Mouse (Mus musculus): ENCODE measurements at regions not wholly inside any gene's neighbourhood (a gene's known extent, or its start where the extent isn't known, plus 50 kb on each side); places are given as distances from the start of the nearest gene placed in this dataset.

DNA sequence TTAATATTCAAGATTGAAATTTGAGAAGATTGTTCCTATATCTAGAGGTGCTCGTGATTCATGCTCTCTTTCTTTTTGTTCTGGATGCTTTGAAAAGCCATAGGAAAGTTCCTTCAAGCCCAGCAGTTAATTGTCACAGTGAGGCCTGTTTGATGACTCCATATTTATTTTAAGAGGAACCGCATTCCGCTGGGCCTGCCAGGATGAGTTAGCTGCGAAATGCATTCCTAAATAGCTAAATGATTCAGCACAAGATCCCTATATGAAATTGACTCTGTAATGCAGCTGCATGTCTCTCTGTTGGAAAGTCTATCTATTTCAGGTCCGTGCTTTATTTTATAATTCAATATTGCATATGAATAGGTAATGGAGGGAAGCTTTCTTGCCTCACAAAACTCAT is 511.9 kb upstream of the Adgra3 start:
- no peak for DNase-seq

DNA sequence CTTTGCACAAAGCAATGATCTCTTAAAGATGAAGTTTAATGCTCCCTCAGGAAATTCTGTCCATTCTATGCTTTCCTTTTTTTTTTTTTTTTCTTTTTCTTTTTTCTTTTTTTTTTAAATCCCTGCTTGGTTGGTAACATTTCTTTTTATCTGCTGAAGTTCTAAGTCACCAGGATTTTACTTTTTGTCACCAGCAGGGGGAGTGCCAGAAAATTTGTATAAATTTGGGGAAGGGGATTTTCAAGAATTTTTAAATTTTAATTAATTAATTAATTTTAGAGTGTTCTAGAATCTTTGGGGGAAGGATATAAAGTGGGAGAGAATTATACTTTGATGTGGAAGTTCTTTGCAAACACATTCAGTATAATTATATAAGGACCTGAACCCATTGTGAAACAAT is 492.3 kb upstream of the Adgra3 start:
- no peak for DNase-seq

DNA sequence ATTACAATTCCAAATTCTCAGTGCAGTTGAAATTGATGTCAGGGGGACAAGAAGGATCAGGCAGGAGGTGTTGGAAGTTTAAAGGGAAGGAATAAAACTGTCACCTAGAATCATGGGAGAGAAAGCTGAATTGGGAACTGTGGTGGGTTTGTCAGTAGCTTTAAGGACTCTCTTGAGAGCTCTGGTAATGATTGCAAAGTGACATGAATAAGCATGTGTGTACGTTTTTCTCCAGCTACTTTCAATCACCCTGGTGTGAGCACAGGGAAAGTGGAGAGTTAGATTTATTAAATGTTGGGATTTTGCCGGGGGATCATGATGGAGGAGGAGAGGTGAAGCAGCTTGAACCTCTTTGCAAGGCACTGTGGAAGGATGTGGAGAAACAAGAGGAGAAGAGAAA is 453.7 kb upstream of the Adgra3 start:
- no peak for DNase-seq

DNA sequence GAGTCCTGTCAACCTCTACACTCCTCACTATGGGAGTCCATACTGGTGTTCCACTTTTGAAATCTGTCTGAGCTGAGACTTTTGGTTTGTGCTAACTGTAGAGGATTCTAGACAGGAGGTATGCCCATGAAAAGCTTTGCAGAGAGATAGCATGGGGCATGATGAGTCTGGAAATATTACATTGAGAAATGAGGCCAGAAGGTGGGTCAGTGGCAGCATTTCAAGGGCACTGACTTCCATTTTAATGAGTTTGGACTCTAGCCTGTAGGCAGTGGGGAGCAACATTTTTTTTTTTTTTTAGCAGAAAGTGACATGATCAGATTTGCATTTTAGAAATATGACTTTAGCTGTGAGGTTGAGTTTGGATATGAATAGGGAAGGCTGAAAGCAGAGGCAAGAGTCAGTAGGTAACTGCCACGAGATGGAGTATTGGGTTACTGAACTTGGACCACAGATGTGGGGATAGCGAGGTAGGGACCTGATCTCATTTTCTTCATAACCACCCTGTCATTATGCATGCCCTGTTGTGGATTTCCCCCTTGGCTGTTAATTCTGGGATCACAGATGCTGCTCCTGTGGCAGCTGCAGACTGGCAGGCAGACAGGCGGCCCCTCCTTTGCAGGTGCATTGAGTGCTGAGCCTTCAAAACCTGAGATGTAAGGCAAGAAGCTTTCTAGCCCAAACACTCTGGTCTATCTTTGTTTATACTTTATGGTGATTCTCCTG is 451.1 kb upstream of the Adgra3 start:
- no peak for DNase-seq

DNA sequence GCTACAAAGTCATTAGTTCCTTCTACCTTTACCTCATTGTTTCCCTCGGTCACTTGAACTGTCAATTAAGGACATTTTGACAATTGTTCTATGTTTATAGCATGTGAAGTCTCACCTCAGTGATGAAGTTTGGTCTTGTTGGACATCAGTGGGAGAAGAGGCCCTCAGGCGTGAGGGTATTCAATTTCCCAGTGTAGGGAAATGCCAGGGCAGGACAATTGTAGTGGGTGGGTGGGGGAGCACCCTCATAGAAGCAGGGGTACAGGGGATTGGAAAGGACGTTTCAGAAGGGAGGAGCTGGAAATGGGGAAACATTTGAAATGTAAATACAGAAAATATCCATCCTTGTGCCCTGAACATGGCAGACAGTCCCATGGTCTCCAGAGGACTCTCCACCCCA is 431.4 kb upstream of the Adgra3 start:
- no peak for DNase-seq

DNA sequence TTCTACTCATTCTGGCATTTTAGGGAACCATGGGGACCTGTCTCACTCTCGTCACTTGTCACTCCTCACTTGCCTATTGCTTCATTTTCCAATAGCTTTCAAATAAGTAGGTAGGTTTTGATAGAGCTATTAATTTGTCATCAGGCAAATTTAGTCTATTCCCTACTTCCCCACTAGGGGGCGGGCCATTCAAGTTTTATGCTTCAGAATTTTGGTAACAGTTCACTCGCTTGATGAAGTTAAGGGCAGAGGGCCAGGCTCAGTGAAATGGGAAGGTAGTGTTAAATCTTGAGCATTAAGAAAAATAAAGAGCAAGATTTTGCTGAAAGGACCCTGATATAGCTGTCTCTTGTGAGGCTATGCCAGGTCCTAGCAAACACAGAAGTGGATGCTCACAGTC is 418.2 kb upstream of the Adgra3 start:
- DNase-seq: peak; percentile 28

DNA sequence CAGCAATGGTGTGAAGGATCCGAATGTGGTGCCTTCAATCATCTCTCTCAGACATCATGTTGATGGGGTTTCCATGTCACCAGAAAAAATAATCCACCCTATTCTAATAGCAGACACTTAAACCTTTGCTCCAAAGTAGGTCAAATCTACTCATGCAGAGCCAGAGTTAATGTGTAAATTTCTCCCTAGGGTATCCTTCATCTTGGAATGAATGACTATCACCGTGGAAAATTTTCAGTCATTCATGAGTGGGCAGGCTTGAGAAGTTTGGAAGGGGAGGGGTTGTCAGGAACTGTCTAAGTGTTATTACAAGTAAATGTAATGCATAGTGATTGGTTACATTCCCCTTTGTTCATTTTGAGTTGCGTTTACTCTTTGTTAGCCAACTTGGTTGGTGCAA is 402.7 kb upstream of the Adgra3 start:
- DNase-seq: no peak

DNA sequence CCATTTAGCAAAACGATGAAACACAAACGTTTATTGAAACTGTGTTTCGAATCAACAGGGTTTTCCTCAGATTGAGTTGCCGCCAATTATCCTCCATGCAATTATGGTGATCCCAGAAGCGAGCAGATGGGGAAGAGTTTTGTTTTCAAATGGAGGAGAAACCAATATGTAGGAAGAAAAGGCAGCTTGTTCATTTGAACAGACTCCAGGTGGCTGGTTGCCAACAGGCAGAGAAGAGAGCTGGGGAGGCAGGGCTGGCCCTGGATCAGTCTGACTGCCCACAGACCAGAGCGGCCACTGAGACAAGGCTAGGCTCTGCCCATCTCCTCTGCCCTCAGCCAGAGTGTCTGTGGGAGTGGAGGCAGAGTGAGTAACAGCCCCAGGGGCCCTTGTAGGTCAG is 398.8 kb upstream of the Adgra3 start:
- no peak for DNase-seq

DNA sequence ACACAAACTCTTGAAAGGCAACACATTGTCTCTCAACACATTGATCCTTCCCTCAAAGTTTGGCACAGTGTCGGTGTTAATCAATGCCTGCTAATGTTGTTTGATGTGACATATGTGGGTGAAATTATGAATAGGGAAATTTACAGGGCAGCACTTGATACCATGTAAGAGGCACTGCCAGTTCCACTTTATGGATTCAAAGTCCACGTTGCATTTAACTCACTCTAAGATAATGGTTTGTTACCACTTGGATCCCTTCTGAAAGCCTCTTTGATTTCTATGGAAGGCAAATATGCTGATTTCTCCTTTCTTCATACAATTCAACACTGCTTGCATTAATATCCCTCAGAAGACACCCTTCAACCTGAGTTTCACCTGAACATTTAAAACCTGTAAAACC is 395.6 kb upstream of the Adgra3 start:
- DNase-seq: no peak

DNA sequence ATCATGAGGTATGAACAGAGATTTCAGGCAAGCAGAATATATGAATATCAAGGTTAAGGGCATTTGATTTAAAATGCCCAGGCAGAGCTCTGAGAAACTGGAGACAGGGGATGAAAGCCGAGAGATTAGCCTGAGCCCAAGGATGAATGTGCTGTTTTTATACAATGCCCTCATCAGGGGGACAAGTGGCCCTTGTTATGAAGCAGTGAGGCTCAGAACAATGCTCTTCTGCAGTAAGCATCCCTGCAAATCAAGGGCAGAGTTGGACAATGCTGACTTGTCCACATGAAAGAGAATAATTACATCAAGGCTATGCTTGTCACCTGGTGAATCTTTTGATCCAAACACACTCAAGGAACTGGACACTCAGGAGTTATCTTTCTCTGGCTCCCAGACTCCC is 348.1 kb upstream of the Adgra3 start:
- no peak for DNase-seq

DNA sequence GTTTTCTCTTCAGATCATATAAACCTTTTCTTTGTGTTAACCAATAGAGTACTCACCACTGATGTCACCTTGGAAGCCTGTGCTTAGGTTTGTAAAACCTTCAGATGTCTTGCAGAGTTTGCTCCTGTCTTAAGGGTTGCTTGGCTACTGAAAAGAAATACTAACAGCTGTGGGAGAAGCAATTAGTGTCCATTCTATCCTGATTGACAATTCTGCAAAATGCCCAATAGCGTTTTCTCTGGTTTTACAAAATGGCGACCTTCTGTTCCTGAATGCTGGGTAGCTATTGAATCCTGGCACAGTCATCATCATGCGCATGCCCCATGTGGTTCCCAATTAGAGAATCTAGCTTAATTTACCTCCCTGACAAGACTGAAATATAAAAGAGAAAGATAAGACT is 347.7 kb upstream of the Adgra3 start:
- no peak for DNase-seq
